22 mouse cellular contexts compared by ENCODE assay signal in genomic region chr13:13484351-13484751, GRCm38 (mm10). TPM values are rescaled to one million over a fixed set of nuclear protein-coding genes. Genes with fewer than 3 reads are reported as not detected.
A peak's percentile ranks its signal among the peaks of the same experiment; 100 is the strongest.
DNase-seq lines count a peak whose midpoint lies in the region; ATAC-seq lines count a peak whose summit lies in the region.
"Had no signal": no experiment of that assay in that cellular context is flagged by ENCODE, and none has a peak within 500 bp of the region (broad histone marks: within the 10 kb centered on the region; RNA-seq: fewer than 3 reads in every experiment).

No protein-coding gene starts in this region.

- peaks cover 51% of the 10 kb centered on the region for H3K4me1 ChIP-seq in midbrain, embryonic 10.5 days
- H3K4me1 ChIP-seq in midbrain, embryonic 16.5 days (ENCODE audit: control insufficient read depth, insufficient read depth, low read length), result 0 out of 2 replicates have a peak, but pooled peaks cover 4% of the 10 kb centered on the region

- intact Hi-C loops in left cerebral cortex, postnatal 4 days (cut with DNase I), result no loop called here

- H3K4me3 ChIP-seq in midbrain, embryonic 10.5 days, result no peak overlapping the region
- H3K4me3 ChIP-seq in midbrain, embryonic 16.5 days (ENCODE audit: low read depth, low read length), result no peak overlapping the region
- H3K4me3 ChIP-seq: embryonic facial prominence, embryonic 15.5 days; heart, embryonic 12.5 days; hindbrain, embryonic 15.5 days; limb, embryonic 13.5 days had no signal

- H3K4me2 ChIP-seq in midbrain, embryonic 16.5 days (ENCODE audit: low read length), result no peak overlapping the region
- H3K4me2 ChIP-seq: embryonic facial prominence, embryonic 15.5 days; heart, embryonic 12.5 days; hindbrain, embryonic 15.5 days; limb, embryonic 13.5 days had no signal

- no peaks in the 10 kb centered on the region for H3K27me3 ChIP-seq in midbrain, embryonic 10.5 days (ENCODE audit: low read depth, poor library complexity, severe bottlenecking)
- H3K27me3 ChIP-seq in midbrain, embryonic 16.5 days (ENCODE audit: control insufficient read depth, insufficient read depth, low read depth, low read length), result no peaks in the 10 kb centered on the region
- H3K27me3 ChIP-seq: embryonic facial prominence, embryonic 15.5 days; heart, embryonic 12.5 days; hindbrain, embryonic 15.5 days; limb, embryonic 13.5 days had no signal

- no peaks in the 10 kb centered on the region for H3K9me3 ChIP-seq in midbrain, embryonic 10.5 days (replicated peaks)
- no peaks in the 10 kb centered on the region for H3K9me3 ChIP-seq in midbrain, embryonic 16.5 days (replicated peaks; ENCODE audit: control insufficient read depth, low read length, poor library complexity, severe bottlenecking)
- H3K9me3 ChIP-seq: embryonic facial prominence, embryonic 15.5 days; heart, embryonic 12.5 days; hindbrain, embryonic 15.5 days; limb, embryonic 13.5 days had no signal

- no peak for DNase-seq in midbrain, embryonic 10.5 days (ENCODE audit: low spot score)
- peak; percentile 28 for DNase-seq in MN1 (ENCODE audit: low spot score)
- DNase-seq in embryo, embryonic 10.5 days (ENCODE audit: low spot score), result peak; percentile 62
- DNase-seq in retina, postnatal 1 day, result peak; percentile 66
- DNase-seq in left cerebral cortex, postnatal 4 days, result no peak
- DNase-seq: adrenal gland, adult 8-10 months; cerebellum, adult 11 months; cerebellum, postnatal 14 days; gastrocnemius, postnatal 36 days; kidney, postnatal 14 days; right cerebral cortex, postnatal 14 days had no signal

- no peak overlapping the region for H3K9ac ChIP-seq in midbrain, embryonic 16.5 days (ENCODE audit: low read depth, low read length)
- H3K9ac ChIP-seq: embryonic facial prominence, embryonic 15.5 days; heart, embryonic 12.5 days; hindbrain, embryonic 15.5 days; limb, embryonic 13.5 days; liver, embryonic 14.5 days had no signal

- no peaks in the 10 kb centered on the region for H3K36me3 ChIP-seq in midbrain, embryonic 10.5 days
- H3K36me3 ChIP-seq in midbrain, embryonic 16.5 days (ENCODE audit: control insufficient read depth, insufficient read depth, low read length), result no peaks in the 10 kb centered on the region
- H3K36me3 ChIP-seq: hindbrain, embryonic 15.5 days had no signal

- peak overlapping the region; percentile 42 for H3K27ac ChIP-seq in midbrain, embryonic 10.5 days (replicated peaks)
- no peak overlapping the region for H3K27ac ChIP-seq in midbrain, embryonic 16.5 days (ENCODE audit: low read length)
- H3K27ac ChIP-seq: embryonic facial prominence, embryonic 15.5 days; hindbrain, embryonic 15.5 days; limb, embryonic 13.5 days; liver, embryonic 14.5 days had no signal

- ATAC-seq in midbrain, embryonic 16.5 days, result no peak
- ATAC-seq in megakaryocyte, adult 5-6 weeks (ENCODE audit: poor library complexity, severe bottlenecking), result no peak
- ATAC-seq: CD4-positive, CD25-positive, alpha-beta regulatory T cell, adult 4 months; intestine, postnatal 0 days; lung, postnatal 0 days had no signal

- 30% methylated on average over 7 of the region's 7 CpGs for WGBS in midbrain, embryonic 10.5 days
- 22% methylated on average over 7 of the region's 7 CpGs for WGBS in midbrain, embryonic 16.5 days

RNA-seq across cellular contexts. Expression of gene Nid1, which starts 47.0 kb away (rescaled TPM):
- 38.3 and 49.5 TPM in 2 replicates for polyA plus RNA-seq in midbrain, embryonic 10.5 days (2016; fragmentation: Nextera tagmentation; extraction: Ambion mirVana)
- polyA plus RNA-seq in midbrain, embryonic 16.5 days (2015; fragmentation: Nextera tagmentation; extraction: Ambion mirVana), result 35.7 and 37.8 TPM in 2 replicates
- total RNA-seq in megakaryocyte, adult 5-6 weeks (2015), result 0.11 TPM in 1 of 2 replicates, not detected in the other
- 0.16 TPM in 1 of 2 replicates, not detected in the other for total RNA-seq in megakaryocyte, adult 5-6 weeks (2017)
- 10 to 100 TPM; 32.5 to 32.7 TPM for total RNA-seq in left cerebral cortex, postnatal 4 days (2021)
- total RNA-seq: MEL had no signal

Comparison
In these comparisons a context has a peak if more than half of its experiments do, and no peak if none do; other contexts are left out.
1. DNase-seq: peak in MN1 (single experiment), embryo, embryonic 10.5 days (single experiment) and retina, postnatal 1 day (single experiment); none in midbrain, embryonic 10.5 days (single experiment) and left cerebral cortex, postnatal 4 days (single experiment).
2. RNA of gene Nid1, which starts 47.0 kb away (total RNA-seq): 32.5 to 32.7 TPM in left cerebral cortex, postnatal 4 days; 0.11 to 0.16 TPM in megakaryocyte, adult 5-6 weeks; every median in the first group is over 10 times any median in the second.